Mouse (Mus musculus): ENCODE measurements around the gene Mxd1. TPM values are rescaled to one million over a fixed set of nuclear protein-coding genes. Genes with fewer than 3 reads are reported as not detected.

Mxd1 gene
- total RNA-seq, 4 experiments from 2014 or later = 22.3 to 27.9 (median 24.0) TPM

- no peak for DNase-seq (ENCODE audit: low spot score in 2 of 2)
Observed at GRCm38 (mm10) chr6:86653026-86653425, 15.9 kb downstream of the Mxd1 start.

DNA sequence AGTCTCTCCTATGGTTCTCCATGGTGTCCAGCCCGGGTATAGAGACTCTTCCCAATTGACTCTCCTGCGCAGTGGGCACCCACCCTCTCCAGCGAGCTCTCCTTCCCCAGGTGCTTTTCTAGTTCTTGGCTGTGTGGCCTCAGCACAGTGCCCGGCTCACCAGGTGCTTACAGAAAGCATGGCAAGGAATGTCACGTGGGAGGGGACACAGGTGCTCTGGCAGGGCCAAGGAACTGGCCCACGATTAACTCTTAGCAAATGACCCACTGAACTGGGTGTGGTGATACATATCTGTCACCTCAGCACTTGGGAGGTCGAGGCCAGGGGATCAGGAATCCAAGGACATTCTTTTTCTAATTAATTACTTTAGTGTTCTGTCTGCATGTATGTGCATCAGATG, 22.8 kb downstream of the Mxd1 start:
- no peak for DNase-seq (ENCODE audit: low spot score in 2 of 2)

DNA sequence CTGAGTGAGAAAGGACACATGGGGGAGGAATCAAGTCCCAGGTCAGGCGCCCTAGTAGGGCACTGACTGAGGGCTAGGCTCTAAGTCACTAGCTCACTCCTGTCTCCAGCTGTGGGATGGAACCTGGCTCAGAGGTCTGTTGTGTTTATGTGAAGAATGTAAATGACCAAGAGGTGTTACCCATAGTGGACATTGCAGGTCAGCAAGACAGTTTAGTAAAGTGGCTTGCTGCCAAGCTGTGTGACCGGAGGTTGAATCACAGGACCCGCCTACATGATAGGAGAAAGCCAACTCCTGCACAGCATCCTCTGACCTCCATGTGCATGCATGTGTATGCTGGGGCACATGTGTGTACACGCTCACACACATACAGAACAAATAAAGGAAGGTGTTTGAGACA, 23.4 kb downstream of the Mxd1 start:
- DNase-seq (ENCODE audit: low spot score in 2 of 2) = no peak

- no peak for DNase-seq (ENCODE audit: low spot score in 2 of 2)
Observed at GRCm38 (mm10) chr6:86644775-86645400, 24.1 kb downstream of the Mxd1 start.

DNA sequence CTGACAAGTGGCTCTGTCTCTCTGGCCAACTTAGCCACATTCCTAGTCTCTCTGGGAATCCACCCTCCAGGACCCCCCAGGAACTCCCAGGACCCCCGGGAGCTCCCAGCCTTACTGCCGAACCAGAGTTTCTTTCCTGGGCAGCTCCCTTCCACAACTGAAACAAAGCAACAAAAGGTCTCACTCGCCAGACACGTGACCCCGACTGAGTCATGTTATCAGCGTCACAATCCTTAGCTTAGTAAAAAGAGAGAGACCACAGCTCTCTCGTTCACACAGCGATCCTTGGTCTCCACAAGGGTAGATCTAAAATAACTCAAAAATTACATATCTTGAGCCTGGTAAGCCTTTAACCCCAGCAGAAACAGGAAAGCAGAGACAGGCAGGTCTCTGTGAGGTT, 27.2 kb downstream of the Mxd1 start:
- no peak for DNase-seq (ENCODE audit: low spot score in 2 of 2)

- DNase-seq (ENCODE audit: low spot score in 2 of 2) = no peak
Observed at GRCm38 (mm10) chr6:86640776-86641175, 28.2 kb downstream of the Mxd1 start.

- no peak for DNase-seq (ENCODE audit: low spot score in 2 of 2)
Observed at GRCm38 (mm10) chr6:86640161-86640560, 28.8 kb downstream of the Mxd1 start.

DNA sequence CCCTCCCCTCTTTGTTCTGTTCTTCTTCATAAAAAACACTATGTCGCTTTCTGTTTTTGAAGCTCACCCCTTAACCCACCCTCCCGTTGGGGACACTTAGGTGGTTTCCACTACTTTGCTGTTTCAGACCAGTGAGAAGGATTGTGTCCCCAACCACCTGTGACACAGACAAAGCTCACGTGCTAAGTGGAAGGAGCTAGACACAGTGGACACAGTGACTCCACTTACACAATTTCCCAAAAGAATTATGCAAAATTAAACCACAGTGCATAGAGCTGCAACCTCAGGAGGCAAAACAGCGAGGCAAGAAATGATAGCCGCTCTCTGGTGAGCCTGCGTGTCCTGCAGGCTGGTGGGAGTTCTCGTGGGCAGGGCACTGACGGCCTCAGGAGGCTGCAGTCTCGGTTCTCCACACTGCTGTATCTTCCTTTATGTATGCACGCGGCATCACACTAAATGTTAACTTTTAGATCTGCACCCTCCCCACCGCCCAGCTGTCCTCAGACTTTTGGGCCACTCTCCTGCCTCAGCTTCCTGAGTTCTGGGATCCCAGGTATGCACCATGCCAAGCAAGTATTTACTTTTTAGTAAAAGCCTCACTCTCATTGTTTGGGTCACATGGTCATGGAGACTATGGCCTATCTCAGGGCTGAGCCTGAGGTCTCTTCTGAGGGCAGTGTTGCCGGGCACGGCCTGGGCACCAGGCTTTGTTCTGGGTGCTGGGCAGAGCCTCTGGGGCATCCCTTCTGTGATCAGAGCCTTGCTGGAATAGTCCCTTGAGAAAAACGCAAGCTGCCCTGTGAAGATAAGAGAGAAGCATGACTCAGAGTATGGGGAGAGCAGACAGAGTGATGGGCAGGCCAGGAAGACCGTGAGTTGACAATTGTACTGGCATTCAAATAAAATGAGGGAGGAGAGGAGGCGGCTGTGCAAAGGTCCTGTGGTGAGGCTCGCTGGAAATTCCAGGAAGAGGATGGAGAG, 29.5 kb downstream of the Mxd1 start:
- DNase-seq (ENCODE audit: low spot score in 2 of 2) = no peak

GRCm38 (mm10) chr6:86638434-86638833, 30.5 kb downstream of the Mxd1 start:
- DNase-seq (ENCODE audit: low spot score in 2 of 2) = no peak

DNA sequence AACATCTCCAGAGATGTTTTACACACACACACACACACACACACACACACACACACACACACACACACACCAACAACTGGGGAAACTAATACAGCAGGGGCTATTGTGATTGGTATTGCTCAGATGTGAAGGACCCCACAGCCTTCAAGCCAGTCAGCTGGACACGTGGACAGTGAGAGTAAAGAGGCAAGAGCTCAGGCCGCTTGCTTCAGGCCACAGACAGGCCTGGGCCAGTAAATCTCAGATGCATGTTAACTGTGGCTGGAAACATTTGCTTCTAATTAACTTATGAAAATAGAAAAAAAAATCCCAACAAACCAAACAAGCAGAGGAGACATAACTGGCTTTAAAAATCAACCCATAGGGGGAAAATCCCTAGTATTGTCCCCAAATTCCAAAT, 31.1 kb downstream of the Mxd1 start:
- no peak for DNase-seq (ENCODE audit: low spot score in 2 of 2)

DNA sequence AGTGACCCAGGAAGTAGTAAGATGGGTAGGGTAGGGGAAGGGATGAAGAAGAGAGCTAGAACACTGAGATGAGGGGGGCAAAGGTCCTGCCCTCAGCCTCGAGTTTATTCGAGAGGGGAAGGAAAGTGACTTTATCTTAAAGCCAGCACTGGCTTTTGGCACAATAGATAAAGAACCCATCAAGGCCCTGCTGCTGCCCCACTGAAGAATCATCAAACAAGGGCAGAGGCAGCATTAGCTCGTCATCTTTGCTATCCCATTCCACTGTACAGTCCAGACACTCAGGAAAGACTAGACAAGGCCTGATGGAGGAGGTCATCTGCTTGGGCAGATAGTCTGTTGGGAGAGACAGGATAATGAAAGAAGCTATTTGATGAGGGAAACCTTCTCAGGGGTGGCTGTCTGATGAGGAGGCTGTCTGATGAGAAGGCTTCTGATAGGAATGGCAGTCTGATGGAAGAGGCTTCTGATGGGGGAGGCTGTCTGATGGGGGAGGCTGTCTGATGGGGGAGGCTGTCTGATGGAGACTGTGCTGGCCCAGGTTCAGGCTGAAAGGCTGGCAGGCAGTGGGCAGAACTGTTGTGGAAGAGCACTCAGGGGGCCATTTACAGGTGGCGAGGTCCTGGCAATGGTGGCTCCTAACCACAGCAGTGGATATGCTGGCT, 31.7 kb downstream of the Mxd1 start:
- DNase-seq (ENCODE audit: low spot score in 2 of 2) = no peak

DNA sequence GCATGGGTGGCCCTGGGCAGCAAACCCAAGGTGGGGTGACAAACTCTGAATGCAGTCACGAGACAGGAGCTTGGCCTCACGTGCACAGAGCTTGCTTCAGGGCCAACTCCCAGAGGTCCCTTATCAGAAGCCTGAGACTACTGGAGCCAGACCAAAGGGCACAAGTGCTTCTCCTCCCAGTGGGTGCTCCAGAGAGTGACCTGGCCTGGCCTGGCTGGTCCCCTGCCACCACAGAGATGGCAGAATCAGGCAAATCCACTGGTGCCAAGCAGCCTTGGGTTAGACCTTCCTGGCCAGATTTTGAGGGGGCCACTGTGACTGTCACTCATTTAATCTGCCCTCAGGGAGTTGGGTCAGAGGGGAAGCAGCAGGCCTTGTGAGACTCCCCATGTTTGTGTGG, 32.5 kb downstream of the Mxd1 start:
- no peak for DNase-seq (ENCODE audit: low spot score in 2 of 2)

DNA sequence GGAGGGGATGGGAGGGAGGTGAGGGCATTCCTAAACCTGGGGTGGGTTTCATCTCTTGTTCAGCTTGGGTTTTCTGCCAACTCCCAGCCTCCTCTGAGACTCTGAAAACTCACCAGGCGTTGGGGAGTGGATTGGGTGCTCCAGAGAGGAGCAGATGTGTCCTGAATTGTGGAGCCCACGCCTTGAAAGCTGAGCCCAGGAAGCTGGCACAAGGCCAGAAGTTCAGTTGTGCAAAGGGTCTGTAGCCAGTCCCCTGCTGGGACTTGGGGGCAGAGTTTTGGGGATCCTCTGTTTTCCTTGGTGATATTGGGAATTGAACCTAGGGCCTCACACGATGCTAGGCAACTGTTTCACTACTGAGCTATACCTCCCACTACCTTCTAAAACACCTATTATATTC, 38.8 kb downstream of the Mxd1 start:
- DNase-seq (ENCODE audit: low spot score in 2 of 2) = no peak

GRCm38 (mm10) chr6:86627946-86628345, 41.0 kb downstream of the Mxd1 start, which contains the start of gene Asprv1:
TSS of gene Asprv1 (plus strand) at chr6:86628164.
- DNase-seq (ENCODE audit: low spot score in 2 of 2) = no peak

- peak in 1 of 2 experiments; percentile 54 for DNase-seq (ENCODE audit: low spot score in 2 of 2)
Observed at GRCm38 (mm10) chr6:86624074-86625030, 44.6 kb downstream of the Mxd1 start.

DNA sequence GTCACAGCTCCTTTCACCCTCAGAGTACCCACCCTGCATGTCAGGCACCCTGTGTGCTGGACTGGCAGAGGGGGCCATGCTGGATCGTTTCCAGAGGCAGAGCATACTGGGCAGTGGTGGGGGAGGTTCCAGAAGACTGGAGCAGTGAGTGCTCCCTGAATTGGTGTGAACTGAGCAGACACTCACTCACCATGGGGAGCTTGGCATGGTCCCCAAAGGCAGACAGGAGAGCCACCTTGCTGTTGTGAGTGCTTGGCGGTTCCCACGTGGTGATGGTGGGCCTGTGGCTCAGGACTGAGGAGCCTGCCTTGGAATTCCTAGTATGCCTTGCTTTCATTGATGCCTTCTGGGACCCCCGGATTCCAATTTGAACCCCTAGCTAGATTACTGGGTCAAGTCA, 45.8 kb downstream of the Mxd1 start:
- no peak for DNase-seq (ENCODE audit: low spot score in 2 of 2)

- no peak for DNase-seq (ENCODE audit: low spot score in 2 of 2)
Observed at GRCm38 (mm10) chr6:86615301-86615700, 53.7 kb downstream of the Mxd1 start.

GRCm38 (mm10) chr6:86610714-86611113, 58.2 kb downstream of the Mxd1 start:
- DNase-seq (ENCODE audit: low spot score in 2 of 2) = peak in 1 of 2 experiments; percentile 48

- no peak for DNase-seq (ENCODE audit: low spot score in 2 of 2)
Observed at GRCm38 (mm10) chr6:86609235-86609634, 59.7 kb downstream of the Mxd1 start.

- no peak for DNase-seq (ENCODE audit: low spot score in 2 of 2)
Observed at GRCm38 (mm10) chr6:86607471-86607870, 61.5 kb downstream of the Mxd1 start.

DNA sequence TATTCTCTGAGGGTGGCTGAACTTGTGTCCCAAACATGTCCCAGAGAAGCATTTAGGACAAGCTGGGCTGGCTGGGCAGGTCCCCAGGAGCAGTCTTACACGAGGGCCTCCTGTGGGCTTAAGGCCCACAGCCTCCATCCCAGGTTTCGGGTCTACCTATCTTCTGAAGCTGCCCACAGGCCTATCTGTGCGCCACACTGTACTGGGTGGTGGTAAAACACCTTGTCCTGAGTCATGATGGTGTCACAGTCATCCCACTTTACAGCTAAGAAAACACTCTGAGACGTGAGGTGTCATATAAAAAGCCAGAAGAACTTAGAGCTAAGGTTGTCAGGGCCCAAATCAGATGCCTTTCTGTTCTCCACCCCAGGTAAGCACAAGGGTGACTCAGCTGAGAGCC, 62.7 kb downstream of the Mxd1 start:
- no peak for DNase-seq (ENCODE audit: low spot score in 2 of 2)

All from left cerebral cortex, adult 8-10 months (tissue).